Mouse (Mus musculus): Measurements from ENCODE around the gene Appl1. TPM values are rescaled to one million over a fixed set of nuclear protein-coding genes. Genes with fewer than 3 reads are reported as not detected.

Gene Appl1
- total and polyA plus RNA-seq, 3 experiments: 2.5 to 4.5 TPM; not detected in 1

GRCm38 (mm10) chr14:27017936-27018335 lies 46.9 kb upstream of the Appl1 start:
- Histone ChIP-seq H3K9ac (ENCODE audit: control insufficient read depth, low read depth, low read length, poor library complexity, severe bottlenecking) (no peak overlapping the region), H3K36me3 (ENCODE audit: control insufficient read depth in 1 of 2, insufficient read depth in 2 of 2, low read length in 2 of 2) (no peaks in the 10 kb centered on the region)
- no peak for DNase-seq (ENCODE audit: low read depth, low spot score)

GRCm38 (mm10) chr14:27013658-27014057 lies 42.6 kb upstream of the Appl1 start:
- no peak overlapping the region for H3K27ac ChIP-seq (ENCODE audit: control insufficient read depth, low read depth, low read length)
- H3K4me3 ChIP-seq (ENCODE audit: control insufficient read depth in 1 of 2, insufficient read depth in 1 of 2, low read depth in 2 of 2, low read length in 2 of 2): no peak overlapping the region
- H3K4me1 ChIP-seq (ENCODE audit: control insufficient read depth in 1 of 2, insufficient read depth in 2 of 2, low read length in 2 of 2): no peaks in the 10 kb centered on the region
- H3K79me2 ChIP-seq (ENCODE audit: control insufficient read depth, insufficient read depth, low read length, poor library complexity): no peaks in the 10 kb centered on the region
- H3K36me3 ChIP-seq (ENCODE audit: control insufficient read depth in 1 of 2, insufficient read depth in 2 of 2, low read length in 2 of 2): no peaks in the 10 kb centered on the region
- no peaks in the 10 kb centered on the region for H3K9me3 ChIP-seq (replicated peaks; ENCODE audit: insufficient read depth, low read length)
- DNase-seq (ENCODE audit: low read depth, low spot score): no peak
- TF ChIP-seq TCF12 (IDR thresholded peaks at IDR 0.05; ENCODE audit: low read depth, low read length): no peak
- TF ChIP-seq ZC3H11A (IDR thresholded peaks at IDR 0.05; ENCODE audit: low read depth, low read length): no peak
- TF ChIP-seq ELF1 (IDR thresholded peaks at IDR 0.05; ENCODE audit: low read depth, low read length): no peak
- TF ChIP-seq POLR2AphosphoS5 (IDR thresholded peaks at IDR 0.05; ENCODE audit: borderline replicate concordance, low read depth, low read length): no peak
- no peak for TF ChIP-seq KAT2A (conservative IDR thresholded peaks at IDR 0.05; ENCODE audit: low read depth, low read length)
- TF ChIP-seq MYC (IDR thresholded peaks at IDR 0.05; ENCODE audit: low read depth, low read length): no peak
- no peak for TF ChIP-seq MYB (IDR thresholded peaks at IDR 0.05; ENCODE audit: low read depth, low read length)
- no peak for TF ChIP-seq EP300 (IDR thresholded peaks at IDR 0.05; ENCODE audit: low read depth in 1 of 2, low read length in 2 of 2)
- TF ChIP-seq HCFC1 (IDR thresholded peaks at IDR 0.05; ENCODE audit: low read depth, low read length): no peak
- no peak for TF ChIP-seq MAX (IDR thresholded peaks at IDR 0.05; ENCODE audit: low read length)
- no peak for TF ChIP-seq JUND (IDR thresholded peaks at IDR 0.05; ENCODE audit: low read depth, low read length)
- no peak for TF ChIP-seq BHLHE40 (IDR thresholded peaks at IDR 0.05; ENCODE audit: borderline replicate concordance, low read depth, low read length)
- TF ChIP-seq USF2 (IDR thresholded peaks at IDR 0.05; ENCODE audit: borderline replicate concordance in 1 of 2, insufficient read depth in 1 of 2, low read depth in 1 of 2, low read length in 2 of 2): no peak
- TF ChIP-seq TBP (IDR thresholded peaks at IDR 0.05; ENCODE audit: low read depth, low read length): no peak
- no peak for TF ChIP-seq GABPA (IDR thresholded peaks at IDR 0.05; ENCODE audit: low read depth, low read length)
- no peak overlapping the region for H3K9ac ChIP-seq (ENCODE audit: control insufficient read depth, low read depth, low read length, poor library complexity, severe bottlenecking)
- H3K27me3 ChIP-seq (ENCODE audit: control insufficient read depth in 1 of 2, insufficient read depth in 2 of 2, low read length in 2 of 2): peaks cover 1 to 4% of the 10 kb centered on the region in 2 experiments; a peak in 2 of 4 replicates

More at GRCm38 (mm10) chr14:27017936-27018335, 46.9 kb upstream of the Appl1 start:
- no peak overlapping the region for H3K4me3 ChIP-seq (ENCODE audit: control insufficient read depth in 1 of 2, insufficient read depth in 1 of 2, low read depth in 2 of 2, low read length in 2 of 2)
- H3K79me2 ChIP-seq (ENCODE audit: control insufficient read depth, insufficient read depth, low read length, poor library complexity): no peaks in the 10 kb centered on the region
- H3K9me3 ChIP-seq (replicated peaks; ENCODE audit: insufficient read depth, low read length): no peaks in the 10 kb centered on the region
- TF ChIP-seq GABPA (IDR thresholded peaks at IDR 0.05; ENCODE audit: low read depth, low read length) (no peak), CTCF (IDR thresholded peaks at IDR 0.05 in 2 of 3, conservative IDR thresholded peaks at IDR 0.05 in 1 of 3; ENCODE audit: control insufficient read depth in 1 of 3, insufficient read depth in 1 of 3, low read depth in 2 of 3, low read length in 3 of 3, poor library complexity in 1 of 3, severe bottlenecking in 1 of 3) (no peak), ELF1 (IDR thresholded peaks at IDR 0.05; ENCODE audit: low read depth, low read length) (no peak), MYC (IDR thresholded peaks at IDR 0.05; ENCODE audit: low read depth, low read length) (no peak), CHD2 (IDR thresholded peaks at IDR 0.05; ENCODE audit: low read length) (no peak), EP300 (IDR thresholded peaks at IDR 0.05; ENCODE audit: low read depth in 1 of 2, low read length in 2 of 2) (no peak), ZMIZ1 (IDR thresholded peaks at IDR 0.05; ENCODE audit: low read depth, low read length) (no peak), POLR2AphosphoS2 (IDR thresholded peaks at IDR 0.05; ENCODE audit: low read length) (no peak), MAFK (IDR thresholded peaks at IDR 0.05; ENCODE audit: borderline replicate concordance, low read depth, low read length) (no peak), UBTF (IDR thresholded peaks at IDR 0.05; ENCODE audit: borderline replicate concordance, insufficient read depth, low read depth, low read length) (no peak), MYB (IDR thresholded peaks at IDR 0.05; ENCODE audit: low read depth, low read length) (no peak), SMC3 (IDR thresholded peaks at IDR 0.05; ENCODE audit: low read depth, low read length) (no peak), POLR2AphosphoS5 (IDR thresholded peaks at IDR 0.05; ENCODE audit: borderline replicate concordance, low read depth, low read length) (no peak)
- no peaks in the 10 kb centered on the region for H3K4me1 ChIP-seq (ENCODE audit: control insufficient read depth in 1 of 2, insufficient read depth in 2 of 2, low read length in 2 of 2)
- no peak overlapping the region for H3K27ac ChIP-seq (ENCODE audit: control insufficient read depth, low read depth, low read length)
- H3K27me3 ChIP-seq (ENCODE audit: control insufficient read depth in 1 of 2, insufficient read depth in 2 of 2, low read length in 2 of 2): peaks cover 3 to 4% of the 10 kb centered on the region in 2 experiments; a peak in 2 of 4 replicates

All from MEL (cell line).